Mouse (Mus musculus) spleen, adult 2 months (tissue): ENCODE results near the gene Il20. TPM values are rescaled to one million over a fixed set of nuclear protein-coding genes. Genes with fewer than 3 reads are reported as not detected.

Source experiments
- DNase-seq, 2 experiments: peaks; one replicate each; pipeline versions ENCODE4 v3.0.0 to v3.0.0-alpha.2; 2012 to 2021; ENCODE audit warnings: low spot score in 2 of 2, low read depth in 1 of 2
- H3K27ac ChIP-seq: fragments of 200-500 bp; 2 replicates; pipeline ENCODE4 v1.5.1; 2012; ENCODE audit warnings: low read length, inconsistent platforms; ENCODE audit not compliant: insufficient read depth
- H3K27me3 ChIP-seq: fragments of 200-500 bp; 2 replicates; pipeline ENCODE4 v1.6.1; 2012; ENCODE audit warnings: mild to moderate bottlenecking, moderate library complexity, low read length, inconsistent platforms; ENCODE audit not compliant: control insufficient read depth, insufficient read depth
- H3K36me3 ChIP-seq: fragments of 200-500 bp; 2 replicates; pipeline ENCODE4 v1.6.1; 2012; ENCODE audit warnings: mild to moderate bottlenecking, low read length, inconsistent platforms; ENCODE audit not compliant: control insufficient read depth, insufficient read depth
- H3K4me1 ChIP-seq: fragments of 200-500 bp; 2 replicates; pipeline ENCODE4 v1.6.1; 2011; ENCODE audit warnings: inconsistent platforms; ENCODE audit not compliant: control insufficient read depth, insufficient read depth, insufficient read length
- H3K4me3 ChIP-seq: fragments of 200-500 bp; 2 replicates; pipeline ENCODE4 v1.5.1; 2011; ENCODE audit warnings: mild to moderate bottlenecking, inconsistent platforms; ENCODE audit not compliant: insufficient read depth, insufficient read length; ENCODE audit errors: extremely low read depth
- CTCF ChIP-seq: fragments of 200-500 bp; IDR thresholded peaks from 2 replicates; pipeline ENCODE4 v1.5.1; 2011; ENCODE audit warnings: mild to moderate bottlenecking, inconsistent platforms; ENCODE audit not compliant: insufficient read depth, insufficient read length, insufficient replicate concordance; ENCODE audit errors: extremely low read depth
- POLR2A ChIP-seq: fragments of 200-500 bp; IDR thresholded peaks from 2 replicates; pipeline ENCODE4 v1.6.1; 2011; ENCODE audit warnings: low read depth, low read length, inconsistent platforms
- WGBS: fragments of 180-500 bp; shearing (Covaris S2); methylation state at CpG from one replicate; pipeline ENCODE4 v1.1.7; 2018; 5-methylcytosine and 5-hydroxymethylcytosine counted together
- polyA plus RNA-seq: library from polyadenylated mRNA; depleted of rRNA; stranded (reverse); fragments of >200 nt; gene quantifications from 2 replicates; pipeline ENCODE4 v1.2.3, GENCODE M21; 2012

The Il20 gene
- polyA plus RNA-seq, 1 experiment: not detected

DNA sequence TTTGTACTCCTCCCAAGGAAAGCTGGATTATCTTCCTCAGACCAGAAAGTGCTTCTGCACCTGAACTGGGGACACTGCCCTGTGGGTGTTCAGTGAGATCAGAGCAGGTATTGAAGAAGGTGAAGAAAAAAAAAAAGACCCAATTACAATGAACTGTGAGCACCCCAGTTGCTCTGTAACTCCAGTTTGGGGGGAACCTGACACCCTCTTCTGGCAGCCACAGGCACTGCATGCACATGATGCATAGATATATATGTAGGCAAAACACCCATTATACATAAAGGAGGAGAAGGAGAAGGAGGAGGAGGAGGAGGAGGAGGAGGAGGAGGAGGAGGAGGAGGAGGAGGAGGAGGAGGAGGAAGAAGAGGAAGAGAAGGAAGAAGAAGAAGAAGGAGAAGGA, 15.2 kb upstream of the Il20 start:
- Histone ChIP-seq H3K27me3 (no peaks in the 10 kb centered on the region), H3K36me3 (no peaks in the 10 kb centered on the region), H3K4me1 (no peaks in the 10 kb centered on the region), H3K27ac (no peak overlapping the region), H3K4me3 (no peak overlapping the region)
- DNase-seq: peak; percentile 9 to 53
- TF ChIP-seq POLR2A (no peak), CTCF (peak; percentile 28; the same call in 1 of the 2 replicates)

GRCm38 (mm10) chr1:130918323-130918980, 7.2 kb upstream of the Il20 start:
- no peak for DNase-seq
- Histone ChIP-seq H3K27ac (no peak overlapping the region), H3K36me3 (no peaks in the 10 kb centered on the region), H3K4me1 (no peaks in the 10 kb centered on the region), H3K27me3 (no peaks in the 10 kb centered on the region), H3K4me3 (no peak overlapping the region)
- WGBS: 10% methylated on average over 1 of the region's 1 CpGs
- TF ChIP-seq CTCF (no peak), POLR2A (no peak)

DNA sequence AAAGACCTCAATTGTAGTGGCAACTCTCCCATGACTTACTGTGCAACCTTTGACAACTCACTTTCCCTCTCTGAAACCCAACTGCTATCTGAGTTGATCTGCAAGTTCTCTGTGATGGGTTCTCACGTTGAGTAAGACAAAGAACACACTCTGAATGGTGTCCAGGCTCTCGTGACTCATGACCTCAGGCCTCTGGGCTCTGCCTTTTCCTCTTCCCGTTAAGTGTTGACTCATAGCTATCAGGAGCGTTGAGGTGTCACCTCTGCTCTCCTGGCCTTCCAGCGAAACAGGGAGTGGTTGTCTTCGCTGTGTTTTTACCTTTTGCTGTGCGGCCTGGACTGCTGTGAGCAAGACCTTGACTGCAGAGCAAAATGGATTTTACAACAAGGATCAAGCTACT, 8.7 kb downstream of the Il20 start:
- 90% methylated on average over 7 of the region's 7 CpGs for WGBS
- H3K36me3 ChIP-seq: no peaks in the 10 kb centered on the region
- H3K4me3 ChIP-seq: no peak overlapping the region
- DNase-seq: no peak
- H3K4me1 ChIP-seq: no peaks in the 10 kb centered on the region
- H3K27me3 ChIP-seq: no peaks in the 10 kb centered on the region
- no peak for TF ChIP-seq CTCF
- no peak for TF ChIP-seq POLR2A
- H3K27ac ChIP-seq: no peak overlapping the region

GRCm38 (mm10) chr1:130894468-130894867, 16.8 kb downstream of the Il20 start:
- Histone ChIP-seq H3K4me3 (no peak overlapping the region), H3K27ac (no peak overlapping the region), H3K36me3 (no peaks in the 10 kb centered on the region), H3K4me1 (no peaks in the 10 kb centered on the region), H3K27me3 (no peaks in the 10 kb centered on the region)
- WGBS: 87% methylated on average over 6 of the region's 6 CpGs
- no peak for DNase-seq
- TF ChIP-seq CTCF: no peak
- no peak for TF ChIP-seq POLR2A

- Histone ChIP-seq H3K4me1 (no peaks in the 10 kb centered on the region), H3K27me3 (no peaks in the 10 kb centered on the region), H3K36me3 (no peaks in the 10 kb centered on the region), H3K27ac (no peak overlapping the region), H3K4me3 (no peak overlapping the region)
- DNase-seq: no peak
- 82% methylated on average over 9 of the region's 9 CpGs for WGBS
- TF ChIP-seq POLR2A: no peak
- no peak for TF ChIP-seq CTCF
Measured at GRCm38 (mm10) chr1:130893329-130894040, 17.8 kb downstream of the Il20 start.

- H3K27me3 ChIP-seq: no peaks in the 10 kb centered on the region
- H3K4me3 ChIP-seq: no peak overlapping the region
- no peaks in the 10 kb centered on the region for H3K4me1 ChIP-seq
- DNase-seq: no peak
- no peaks in the 10 kb centered on the region for H3K36me3 ChIP-seq
- 82% methylated on average over 1 of the region's 1 CpGs for WGBS
- no peak overlapping the region for H3K27ac ChIP-seq
- TF ChIP-seq CTCF: no peak
- no peak for TF ChIP-seq POLR2A
Measured at GRCm38 (mm10) chr1:130892446-130892845, 18.8 kb downstream of the Il20 start.

- no peak for TF ChIP-seq CTCF
- no peak for TF ChIP-seq POLR2A
- no peak within 1 kb of the TSS for H3K4me3 ChIP-seq
- no peaks in the 10 kb centered on the region for H3K4me1 ChIP-seq
- no peaks in the 10 kb centered on the region for H3K27me3 ChIP-seq
- H3K27ac ChIP-seq: no peak within 1 kb of the TSS
- DNase-seq: no peak
- H3K36me3 ChIP-seq: no peaks in the 10 kb centered on the region
Measured at GRCm38 (mm10) chr1:130887354-130887753, 23.9 kb downstream of the Il20 start, which contains the start of gene Il24. Gene Il24 (minus strand): TSS chr1:130887454.
